Mouse (Mus musculus) urinary bladder, postnatal 14 days (tissue): ENCODE results near the gene Phactr1.

ENCODE experiments used
- DNase-seq: peaks from one replicate; pipeline ENCODE4 v3.0.0; 2021; ENCODE audit warnings: low spot score

Gene Phactr1

GRCm38 (mm10) chr13:43130161-43130560 is 449.7 kb downstream of the Phactr1 start:
- no peak for DNase-seq

DNA sequence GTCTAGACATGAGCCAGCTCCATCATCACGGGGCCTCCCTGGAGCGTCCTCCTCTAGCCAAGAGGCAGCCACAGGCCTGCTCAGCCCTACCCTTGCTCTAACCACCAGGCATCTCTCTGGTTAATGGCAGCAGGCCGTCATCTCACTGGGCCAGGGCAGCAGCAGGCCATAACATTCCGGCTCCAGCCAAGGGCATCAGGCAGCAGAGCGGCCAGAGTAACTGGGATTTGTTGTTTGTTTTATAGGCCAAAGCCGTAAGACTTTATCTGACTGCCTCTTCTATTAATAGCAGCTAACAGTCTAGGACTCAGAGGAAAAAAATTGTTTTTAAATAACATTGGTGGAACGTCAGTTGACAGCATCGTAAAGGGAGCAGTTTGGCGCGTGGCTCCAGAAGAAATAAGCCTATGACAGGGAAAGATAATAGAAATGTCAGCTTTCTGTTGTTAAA is 451.3 kb downstream of the Phactr1 start:
- peak; percentile 35 for DNase-seq

GRCm38 (mm10) chr13:43132859-43133258 is 452.4 kb downstream of the Phactr1 start:
- peak; percentile 40 for DNase-seq

DNA sequence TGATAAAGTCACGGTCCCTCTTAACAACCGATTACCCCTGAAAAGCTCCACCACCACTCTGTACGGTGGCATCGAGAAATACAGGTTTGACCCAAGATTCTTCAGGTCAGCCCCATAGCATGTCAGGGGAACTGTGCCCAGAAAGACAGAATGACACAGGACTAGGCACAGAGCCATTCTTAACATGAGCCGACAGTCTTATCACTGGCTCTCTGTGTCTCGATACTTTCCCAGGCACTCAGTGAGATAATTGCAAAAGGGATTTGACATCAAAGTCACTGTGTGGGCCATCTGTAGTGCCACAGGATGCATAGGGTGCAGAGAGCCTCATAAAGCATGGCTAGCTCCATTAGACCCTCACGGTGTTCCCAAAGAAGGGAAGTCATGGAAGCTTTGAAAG is 453.0 kb downstream of the Phactr1 start:
- no peak for DNase-seq

DNA sequence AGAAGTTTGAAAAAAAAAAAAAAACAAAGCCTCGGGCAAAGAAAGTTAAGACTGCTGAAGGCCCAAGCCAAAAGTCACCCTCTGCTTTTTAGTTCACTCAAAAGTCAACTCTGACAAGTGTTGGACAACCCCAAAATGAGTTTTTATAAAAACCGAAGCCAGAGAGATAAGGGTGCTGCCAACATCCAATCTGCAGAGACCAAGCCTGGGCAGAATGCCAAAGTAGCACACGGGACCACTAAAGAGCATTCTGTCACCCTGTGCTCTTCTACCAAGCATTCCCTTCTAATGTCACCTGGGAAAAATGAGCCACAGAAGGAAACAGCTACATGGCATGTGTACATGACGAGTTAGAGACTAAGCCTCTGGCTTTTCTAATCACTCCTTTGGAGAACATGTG is 454.0 kb downstream of the Phactr1 start:
- DNase-seq: no peak

DNA sequence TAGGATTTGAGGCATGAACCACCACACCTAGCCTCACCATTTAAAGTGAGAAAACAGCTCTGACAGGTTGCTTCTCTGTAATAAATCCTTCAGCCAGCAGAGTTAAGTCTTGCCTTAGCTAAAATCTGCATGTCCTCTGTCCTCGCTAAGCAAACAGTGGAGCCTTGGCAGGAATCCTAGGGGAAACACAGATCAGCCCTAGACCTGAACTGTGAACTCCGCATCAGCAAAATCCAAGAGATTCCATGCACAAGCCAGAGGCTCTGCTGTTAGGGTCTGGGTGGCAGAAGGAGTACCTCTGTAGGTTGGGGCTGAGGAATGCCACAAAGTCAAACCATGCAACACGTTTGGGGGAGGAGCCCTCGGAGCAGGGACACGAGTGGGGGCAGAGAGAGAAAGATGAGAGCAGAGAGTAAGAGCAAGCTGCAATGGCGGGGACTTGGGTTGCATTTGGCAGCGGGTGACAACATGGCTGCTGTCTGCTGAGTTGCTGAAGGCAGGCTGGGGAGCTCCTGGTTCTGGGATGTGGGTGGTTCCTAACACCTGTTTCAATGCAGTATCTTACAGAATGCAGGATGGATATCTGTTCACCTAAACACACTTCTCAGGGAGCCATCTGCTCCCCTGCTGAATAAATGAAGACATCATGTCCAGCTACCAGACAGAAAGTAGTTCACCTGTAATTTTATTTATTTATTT is 464.4 kb downstream of the Phactr1 start:
- DNase-seq: no peak

- DNase-seq: peak; percentile 55
Measured at GRCm38 (mm10) chr13:43146515-43147258, 466.3 kb downstream of the Phactr1 start.

DNA sequence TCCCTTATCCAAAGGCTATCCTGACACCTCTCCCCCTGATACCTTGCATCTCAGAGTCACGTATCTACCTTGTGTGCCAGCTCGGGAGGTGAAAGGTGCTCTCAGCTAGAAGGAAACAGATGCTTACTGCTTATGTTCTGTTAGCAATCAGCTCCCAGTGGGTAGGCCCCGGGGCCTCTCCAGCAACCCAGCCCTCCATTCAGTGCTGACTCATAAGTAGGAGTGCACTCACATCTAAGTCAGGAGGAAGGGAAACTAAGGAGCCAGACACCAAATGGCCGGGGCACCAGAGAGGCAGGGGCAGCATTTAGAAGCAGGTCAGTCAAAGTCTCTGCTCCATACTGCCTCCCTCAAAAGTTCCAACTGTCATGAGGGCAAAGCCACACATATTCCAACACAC is 468.3 kb downstream of the Phactr1 start:
- DNase-seq: no peak

DNA sequence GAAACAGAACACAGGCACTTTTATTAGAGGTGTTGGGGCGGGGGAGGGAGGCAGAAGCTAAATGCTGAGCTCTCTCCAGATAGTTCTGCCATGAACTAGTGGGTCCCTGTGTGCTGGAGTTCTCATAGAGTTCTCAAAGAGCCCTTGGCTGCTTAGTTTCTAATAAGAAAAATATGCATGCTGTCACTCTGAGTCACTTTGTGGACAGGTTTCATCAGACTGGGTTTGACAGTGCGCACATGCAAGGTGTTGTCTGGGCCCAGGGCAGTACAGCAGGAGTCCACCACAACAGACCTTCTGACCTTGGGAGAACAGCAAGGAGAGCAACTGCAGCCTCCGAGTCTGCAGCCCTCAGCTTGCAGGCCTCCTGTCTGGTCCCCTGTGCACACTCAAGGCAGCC is 469.2 kb downstream of the Phactr1 start:
- no peak for DNase-seq

GRCm38 (mm10) chr13:43152005-43152520 is 471.6 kb downstream of the Phactr1 start:
- DNase-seq: no peak

DNA sequence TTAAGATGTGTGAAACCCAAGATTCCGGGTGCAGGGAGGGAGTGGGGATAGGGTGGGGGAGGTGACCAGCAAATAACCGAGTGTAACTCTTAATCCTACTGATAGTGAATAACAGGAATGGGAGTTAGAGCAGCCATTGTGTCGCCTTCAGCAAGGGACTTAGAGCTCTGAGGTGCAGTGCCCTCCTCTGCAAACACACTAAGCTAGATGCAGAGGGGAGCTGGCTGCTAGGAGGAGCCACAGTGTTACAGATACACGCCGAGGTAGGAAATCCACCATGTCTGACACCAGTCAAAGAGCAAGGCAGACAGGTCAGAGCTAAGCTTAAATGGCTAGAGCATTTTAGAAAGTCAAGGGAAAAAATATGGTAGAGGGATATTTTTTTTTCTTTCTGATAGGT is 476.9 kb downstream of the Phactr1 start:
- no peak for DNase-seq

GRCm38 (mm10) chr13:43158281-43158680 is 477.9 kb downstream of the Phactr1 start:
- no peak for DNase-seq

- no peak for DNase-seq
Measured at GRCm38 (mm10) chr13:43159429-43159828, 479.0 kb downstream of the Phactr1 start.

DNA sequence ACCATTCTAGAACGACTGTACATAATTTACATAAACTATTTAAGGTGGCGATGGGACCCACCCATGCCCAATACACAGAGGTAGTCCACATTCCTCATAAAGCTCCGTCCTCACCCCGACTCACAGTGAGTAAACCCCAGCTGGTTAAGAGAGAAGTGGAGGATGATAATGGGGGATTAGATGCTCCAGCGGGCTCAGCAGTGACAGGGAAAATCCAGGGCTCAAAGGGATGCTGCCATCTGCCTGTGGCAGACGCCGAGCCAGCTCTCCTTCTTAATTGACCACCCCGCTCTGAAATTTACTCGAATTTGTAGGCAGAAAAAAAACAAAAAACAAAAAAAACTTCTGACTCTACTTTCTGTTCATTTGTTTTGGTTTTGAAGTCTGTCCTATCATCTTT is 487.3 kb downstream of the Phactr1 start:
- DNase-seq: no peak

DNA sequence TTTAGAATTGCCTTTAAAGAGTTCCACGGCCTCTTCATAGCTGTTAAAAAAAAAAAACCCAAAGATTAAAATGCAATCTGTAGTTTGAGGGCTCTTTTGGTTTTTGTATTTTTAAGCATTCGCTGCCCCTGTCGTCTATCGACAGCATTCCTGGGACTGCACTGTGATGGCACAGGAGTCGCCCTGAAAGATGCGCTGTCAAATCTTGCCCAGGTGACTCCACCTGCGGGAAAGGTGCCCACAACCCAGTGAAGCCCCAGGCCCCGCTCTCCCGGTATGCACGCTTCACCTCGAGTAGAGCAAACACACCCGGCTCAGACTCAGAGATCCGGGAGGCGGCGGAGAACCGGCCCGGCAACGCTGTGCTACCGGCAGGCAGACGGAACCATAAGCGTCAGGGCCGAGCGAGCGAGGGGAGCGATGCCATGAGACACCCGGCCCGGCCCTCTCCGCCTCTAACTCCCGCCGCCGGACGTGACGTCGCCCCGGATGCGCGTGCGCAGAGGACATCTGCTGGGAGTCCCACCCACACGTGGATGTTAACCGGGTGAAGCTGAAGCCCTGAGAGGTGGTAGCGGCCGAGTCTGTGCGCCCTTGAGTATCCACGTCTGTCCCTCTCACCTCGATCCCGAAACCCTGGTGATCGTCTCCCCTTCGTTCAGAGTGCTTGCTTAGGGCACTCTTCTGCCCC is 490.7 kb downstream of the Phactr1 start, which contains the start of gene Tbc1d7:
TSS of gene Tbc1d7 (minus strand) at position 482 of the 691 bp plus-strand sequence.
- peak; percentile 99 for DNase-seq

GRCm38 (mm10) chr13:43172036-43172713 is 491.8 kb downstream of the Phactr1 start:
- DNase-seq: no peak

GRCm38 (mm10) chr13:43173262-43173661 is 492.8 kb downstream of the Phactr1 start:
- DNase-seq: peak; percentile 77

DNA sequence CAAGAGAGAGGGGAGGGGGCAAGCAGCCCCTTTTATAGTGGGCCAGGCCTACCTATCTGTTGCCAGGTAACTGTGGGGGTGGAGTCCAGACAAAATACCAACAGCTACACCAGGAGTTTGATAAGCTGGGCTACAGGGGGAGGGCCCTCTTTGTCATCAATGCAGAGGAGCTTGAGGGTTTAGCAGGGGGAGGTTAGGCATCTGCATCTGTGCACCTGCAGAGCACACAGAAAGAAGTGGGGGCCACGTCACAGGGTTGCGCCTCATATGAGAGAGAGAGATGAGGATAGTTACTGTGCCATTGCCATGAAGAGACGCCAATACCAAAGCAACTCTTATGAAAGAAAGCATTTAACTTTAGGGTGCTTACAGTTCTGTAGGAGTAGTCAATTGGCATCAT is 496.3 kb downstream of the Phactr1 start:
- DNase-seq: no peak

- DNase-seq: no peak
Measured at GRCm38 (mm10) chr13:43177317-43177716, 496.9 kb downstream of the Phactr1 start.

DNA sequence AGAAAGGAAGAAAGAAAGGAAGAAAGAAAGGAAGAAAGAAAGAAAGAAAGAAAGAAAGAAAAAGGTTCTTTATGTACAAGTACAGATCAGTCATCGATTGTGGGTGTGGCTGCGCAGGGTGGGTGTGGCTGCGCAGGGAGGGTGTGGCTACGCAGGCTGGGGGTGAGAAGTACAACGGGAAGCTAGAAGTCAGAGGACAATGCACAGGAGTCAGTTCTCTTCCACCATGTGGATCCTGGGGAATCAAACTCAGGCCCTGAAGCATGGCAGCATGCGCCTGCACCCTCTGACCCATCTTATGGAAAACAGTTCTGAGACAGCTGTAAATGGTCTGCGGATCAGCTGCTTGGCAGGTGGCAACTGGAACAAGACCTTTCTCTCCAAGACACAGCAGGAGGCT is 500.7 kb downstream of the Phactr1 start:
- no peak for DNase-seq

DNA sequence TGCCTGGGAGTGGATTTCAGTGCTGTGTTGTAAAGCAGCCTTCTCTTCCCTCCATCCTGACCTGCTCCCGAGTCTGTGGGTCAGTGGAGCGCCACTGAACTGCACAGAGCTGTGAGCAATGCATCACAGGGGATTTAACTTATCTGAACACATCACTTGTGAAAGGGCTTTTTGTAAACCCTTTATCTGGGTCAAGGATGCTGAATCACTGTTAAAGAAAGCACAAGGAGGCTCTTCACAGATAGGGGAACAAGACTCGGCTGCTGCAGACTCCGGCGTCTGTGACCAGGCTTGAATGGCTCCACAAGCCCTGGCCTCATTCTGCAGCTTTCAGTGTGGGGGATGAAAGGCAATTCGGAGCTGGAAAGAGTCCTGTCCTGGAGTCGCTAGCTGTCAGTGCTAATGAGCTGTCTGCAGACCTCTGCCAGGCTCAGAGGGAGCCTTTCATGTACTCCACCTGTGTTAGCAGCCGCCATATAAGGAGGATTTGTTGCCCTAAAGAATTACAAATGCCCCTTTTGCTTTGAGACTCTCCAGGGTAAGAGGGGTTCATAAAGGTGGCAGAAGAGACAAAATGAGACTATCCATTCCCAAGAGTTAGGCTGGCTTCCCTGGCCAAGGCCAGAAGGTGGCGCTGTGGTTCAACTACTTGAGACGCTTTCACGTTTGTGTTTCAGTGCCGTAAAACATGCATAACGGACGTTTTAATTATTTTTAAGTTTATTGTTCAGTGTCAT is 502.2 kb downstream of the Phactr1 start:
- peak; percentile 86 for DNase-seq
